Mouse (Mus musculus) lung, postnatal 36 days (tissue): ENCODE measurements around the gene Tesk2.
A peak's percentile ranks its signal among the peaks of the same experiment; 100 is the strongest.
"Not testable (repeated sequence)": the region's sequence is repeated elsewhere in the genome, so short reads cannot be mapped to it uniquely, and the experiment has no call there.

Source experiments
- DNase-seq: peaks from one replicate; pipeline ENCODE4 v3.0.0; 2022; ENCODE audit warnings: mixed read lengths

Gene Tesk2

GRCm38 (mm10) chr4:116720343-116721097, at the start of gene Tesk2:
Gene Tesk2 (plus strand): TSS chr4:116720948.
- peak; percentile 99 for DNase-seq

DNA sequence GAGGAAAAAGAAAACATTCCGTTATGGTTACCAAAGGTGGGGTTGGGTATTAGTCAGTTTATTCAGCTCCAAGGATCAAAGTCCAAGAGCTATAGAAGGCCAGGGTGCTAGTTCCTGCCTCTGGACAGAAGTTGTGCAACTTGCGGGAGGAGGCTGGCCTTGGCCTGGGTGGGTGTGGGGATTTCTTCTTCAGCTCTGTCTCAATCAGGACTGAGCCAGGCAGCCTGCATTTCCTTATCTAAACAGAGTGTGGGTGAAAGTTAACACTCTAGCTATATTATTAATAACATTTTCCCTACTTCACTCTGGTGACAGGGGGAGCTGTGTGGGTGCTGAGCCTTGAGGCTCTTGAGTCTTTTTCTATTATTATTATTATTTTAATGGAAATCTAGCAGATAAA, 48.0 kb upstream of the Tesk2 start:
- peak; percentile 87 for DNase-seq

- DNase-seq: not testable (repeated sequence)
Observed at GRCm38 (mm10) chr4:116674761-116675160, 46.0 kb upstream of the Tesk2 start.

DNA sequence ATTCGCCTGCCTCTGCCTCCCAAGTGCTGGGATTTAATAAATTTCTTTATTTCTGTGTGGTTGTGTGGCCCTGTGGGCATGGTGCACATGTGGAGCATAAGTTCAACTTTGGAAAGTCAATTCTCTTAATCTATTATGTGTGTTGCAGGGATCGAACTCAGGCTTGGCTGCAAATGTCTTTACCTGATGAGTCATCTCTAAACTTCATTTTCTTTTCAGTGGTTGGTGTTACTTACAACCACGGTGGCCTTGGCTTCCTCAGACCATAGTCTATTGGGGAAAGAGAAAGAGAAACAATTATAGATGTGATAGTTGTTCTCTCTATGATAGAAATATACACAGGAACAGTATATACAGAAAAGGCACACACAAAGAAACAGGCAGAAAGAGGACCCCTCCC, 44.7 kb upstream of the Tesk2 start:
- no peak for DNase-seq

DNA sequence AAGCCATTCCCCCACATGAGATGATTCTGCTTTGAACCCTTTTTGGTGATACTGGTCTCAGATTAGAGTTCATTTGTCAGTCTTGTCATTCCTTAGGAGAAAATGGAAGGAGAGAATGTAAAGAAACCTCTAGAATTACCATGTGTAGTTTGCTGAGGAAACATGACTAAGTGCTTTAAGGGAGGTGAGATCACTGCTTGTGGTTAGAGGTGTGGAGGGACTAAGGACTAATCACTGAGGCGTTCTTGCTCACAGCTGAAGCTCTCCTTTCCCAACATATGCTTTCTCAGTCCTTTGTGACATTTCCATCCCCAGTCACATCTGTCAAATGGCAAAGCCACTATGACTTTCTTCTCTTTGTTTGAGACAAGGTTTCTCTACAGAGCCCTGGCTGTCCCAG, 42.9 kb upstream of the Tesk2 start:
- DNase-seq: no peak

GRCm38 (mm10) chr4:116679141-116679540, 41.6 kb upstream of the Tesk2 start:
- DNase-seq: no peak

DNA sequence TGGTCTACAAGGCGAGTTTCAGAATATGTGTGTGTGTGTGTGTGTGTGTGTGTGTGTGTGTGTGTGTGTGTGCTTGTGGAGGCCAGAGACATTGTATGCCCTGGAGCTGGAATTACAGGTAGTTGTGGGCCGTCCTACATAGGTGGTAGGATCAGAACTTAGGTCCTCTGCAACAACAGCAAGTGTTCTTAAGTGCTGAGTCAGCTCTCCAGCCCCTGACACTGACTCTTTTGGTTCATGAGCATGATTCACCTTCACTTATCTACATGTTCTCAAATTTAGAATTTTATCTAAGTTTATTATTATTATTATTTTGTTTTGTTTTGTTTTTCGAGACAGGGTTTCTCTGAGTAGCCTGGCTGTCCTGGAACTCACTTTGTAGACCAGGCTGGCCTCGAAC, 40.2 kb upstream of the Tesk2 start:
- not testable (repeated sequence) for DNase-seq

DNA sequence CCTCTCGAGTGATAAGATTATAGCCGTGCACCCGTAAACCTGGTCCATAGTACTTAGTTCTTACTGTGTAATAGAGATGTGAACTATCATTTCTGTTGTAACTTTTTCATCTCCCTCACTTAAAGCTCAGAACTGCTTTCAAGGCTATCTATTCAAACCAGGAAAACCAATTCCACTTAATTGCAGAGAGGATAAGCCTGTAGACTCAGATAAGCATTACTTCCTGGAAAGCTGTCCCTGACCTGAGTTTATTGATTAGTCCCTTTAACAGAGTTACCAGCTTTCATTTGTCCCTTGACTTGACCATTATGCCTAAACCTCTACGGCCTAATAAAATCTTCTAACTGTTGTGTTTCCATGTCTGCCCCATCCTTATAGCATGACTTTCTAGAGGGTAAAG, 36.8 kb upstream of the Tesk2 start:
- DNase-seq: no peak

DNA sequence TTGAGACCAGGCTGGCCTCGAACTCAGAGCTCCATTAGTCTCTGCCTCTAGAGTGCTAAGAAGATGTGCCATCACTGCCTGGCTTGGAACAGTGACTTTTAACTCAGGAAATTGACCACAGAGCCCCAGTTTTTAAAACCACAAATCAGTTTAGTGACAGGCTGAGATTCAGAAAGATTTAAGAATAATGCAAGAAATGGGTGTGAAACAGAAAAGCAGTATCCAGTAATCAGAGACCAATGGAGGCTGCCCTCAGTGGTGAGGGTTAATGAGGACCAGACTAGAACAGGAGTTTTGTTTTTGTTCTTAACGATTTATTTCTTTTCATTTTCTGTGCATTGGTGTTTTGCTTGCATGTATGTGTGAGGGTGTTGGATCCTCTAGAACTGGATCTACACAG, 36.1 kb upstream of the Tesk2 start:
- DNase-seq: no peak

GRCm38 (mm10) chr4:116685402-116686061, 35.2 kb upstream of the Tesk2 start, which contains the start of gene Prdx1:
Gene Prdx1 (plus strand): TSS chr4:116685544.
- DNase-seq: peak; percentile 95

DNA sequence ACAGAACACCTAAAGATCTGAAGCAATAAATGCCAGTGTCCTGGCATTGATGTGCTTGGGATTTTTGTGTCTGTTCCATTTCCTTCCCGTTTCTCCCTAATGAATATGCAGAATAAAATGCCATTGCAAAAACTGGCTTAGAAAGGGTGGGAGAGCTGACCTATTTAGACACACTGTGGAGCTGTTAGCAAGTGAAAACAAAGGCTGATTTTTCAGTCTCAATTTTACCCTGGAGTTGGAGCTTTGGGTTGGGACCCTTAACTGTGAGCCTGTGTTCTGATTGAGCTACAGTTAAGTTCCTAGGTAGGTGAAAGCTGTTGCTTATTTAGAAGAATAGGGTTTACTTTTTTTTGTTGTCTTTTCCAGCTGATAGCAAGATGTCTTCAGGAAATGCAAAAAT, 33.7 kb upstream of the Tesk2 start:
- DNase-seq: no peak

DNA sequence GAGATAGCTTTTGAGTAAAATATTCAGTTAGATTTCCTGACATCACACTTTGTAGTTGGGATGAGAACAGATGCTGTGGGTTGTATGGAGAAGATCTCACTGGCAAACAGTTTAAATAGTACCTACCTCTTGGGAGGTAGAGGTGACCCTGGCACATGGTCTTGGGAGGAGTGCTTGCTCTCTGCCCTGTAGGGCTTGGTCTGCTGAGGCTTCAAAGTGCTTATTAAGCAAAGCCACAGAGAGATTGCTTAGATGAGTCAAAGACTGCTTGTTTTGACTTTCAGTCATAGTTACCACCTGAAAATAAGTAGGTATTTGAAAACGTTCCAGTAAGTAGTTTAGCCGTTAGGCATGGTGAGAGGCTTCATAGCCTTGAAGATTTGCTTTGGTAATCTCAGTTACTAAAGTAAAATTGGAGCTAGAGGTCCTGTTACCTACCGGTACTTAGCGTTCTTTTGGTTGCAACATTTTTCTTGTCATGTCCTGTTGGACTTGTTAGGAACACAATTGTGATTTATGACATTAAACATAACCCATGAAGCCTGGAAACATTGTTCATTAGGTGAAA, 31.4 kb upstream of the Tesk2 start:
- no peak for DNase-seq

DNA sequence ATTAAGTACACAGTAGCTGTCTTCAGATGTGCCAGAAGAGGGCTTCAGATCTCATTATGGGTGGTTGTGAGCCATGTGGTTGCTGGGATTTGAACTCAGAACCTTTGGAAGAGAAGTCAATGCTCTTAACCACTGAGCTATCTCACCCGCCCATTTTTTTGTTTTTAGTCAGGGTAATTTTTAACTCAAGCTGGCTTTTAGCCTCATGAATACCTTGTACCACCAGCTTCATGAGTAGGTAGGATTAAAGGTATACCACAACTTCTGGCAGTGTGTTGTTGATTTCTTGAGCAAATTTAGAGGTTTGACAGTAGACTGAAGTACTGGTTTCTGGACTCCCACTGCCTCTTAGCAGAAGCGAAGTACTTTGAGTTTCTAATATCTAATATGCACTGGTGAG, 28.6 kb upstream of the Tesk2 start:
- DNase-seq: no peak

GRCm38 (mm10) chr4:116693785-116694184, 27.0 kb upstream of the Tesk2 start:
- no peak for DNase-seq

DNA sequence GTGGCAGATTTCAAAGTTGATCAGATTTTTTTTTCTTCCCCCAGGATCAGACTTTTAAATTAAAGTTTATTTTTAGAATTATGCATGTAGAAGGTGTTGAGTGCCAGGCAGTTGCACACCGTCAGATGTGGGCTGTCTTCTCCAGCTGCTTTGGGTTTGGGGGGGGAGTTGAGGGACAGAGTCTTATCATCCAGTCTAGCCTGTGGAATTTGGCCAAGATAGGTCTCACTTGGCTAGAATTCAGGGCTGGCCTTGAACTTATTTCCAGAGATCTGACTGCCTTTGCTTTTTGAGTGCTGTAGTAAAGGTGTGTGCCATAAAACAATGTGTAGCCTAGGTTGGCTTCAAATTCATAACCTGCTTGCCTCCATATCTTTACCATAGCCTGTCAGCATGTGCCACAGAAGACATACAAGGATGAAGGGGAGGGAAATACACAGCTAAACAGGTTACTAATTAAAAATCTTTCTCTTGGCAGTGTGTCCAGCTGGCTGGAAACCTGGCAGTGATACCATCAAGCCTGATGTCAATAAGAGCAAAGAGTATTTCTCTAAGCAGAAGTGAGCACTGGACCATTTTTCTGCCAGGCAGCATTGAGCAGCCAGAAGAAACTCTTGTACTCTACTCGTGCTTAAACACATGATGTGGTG, 21.9 kb upstream of the Tesk2 start:
- DNase-seq: no peak

GRCm38 (mm10) chr4:116700964-116701363, 19.8 kb upstream of the Tesk2 start:
- no peak for DNase-seq

- peak; percentile 86 for DNase-seq
Observed at GRCm38 (mm10) chr4:116703804-116704203, 16.9 kb upstream of the Tesk2 start.

GRCm38 (mm10) chr4:116707666-116708065, 13.1 kb upstream of the Tesk2 start:
- no peak for DNase-seq

GRCm38 (mm10) chr4:116708201-116708764, 12.5 kb upstream of the Tesk2 start, which contains the start of the genes Mmachc and Ccdc163:
Gene Mmachc (minus strand): TSS chr4:116708406.
Gene Ccdc163 (plus strand): TSS chr4:116708509.
- peak; percentile 98 for DNase-seq

DNA sequence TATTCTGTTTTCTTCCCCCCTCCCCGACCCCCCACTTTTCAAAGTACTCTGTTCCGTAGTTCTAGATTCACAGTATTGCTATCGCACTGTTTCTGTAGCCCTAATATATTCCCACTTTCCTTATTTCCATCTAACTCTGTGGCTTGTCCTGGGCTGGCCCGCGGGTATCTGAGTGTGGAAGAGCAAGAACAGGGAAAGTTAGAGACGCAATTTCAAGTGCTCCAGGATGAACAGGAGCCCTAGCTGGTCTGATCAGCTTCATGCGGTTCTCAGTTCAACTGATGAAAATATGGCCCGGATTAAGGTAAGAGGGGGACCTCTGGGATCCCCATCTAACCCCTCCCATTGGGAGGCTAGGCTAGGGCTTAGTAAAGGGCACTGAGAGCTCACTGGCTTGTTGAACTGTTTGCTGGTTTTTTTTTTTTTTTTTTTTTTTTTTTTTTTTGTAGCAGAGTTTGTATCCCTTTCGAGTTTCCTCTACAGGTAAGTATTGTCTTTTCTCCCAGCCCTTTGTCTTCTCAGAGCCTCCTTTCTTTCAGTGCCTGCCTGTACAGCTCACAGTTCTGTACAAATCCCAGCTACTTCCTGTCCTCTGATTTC, 11.9 kb upstream of the Tesk2 start:
- DNase-seq: no peak

GRCm38 (mm10) chr4:116710154-116710553, 10.6 kb upstream of the Tesk2 start:
- no peak for DNase-seq

- no peak for DNase-seq
Observed at GRCm38 (mm10) chr4:116712536-116712935, 8.2 kb upstream of the Tesk2 start.

DNA sequence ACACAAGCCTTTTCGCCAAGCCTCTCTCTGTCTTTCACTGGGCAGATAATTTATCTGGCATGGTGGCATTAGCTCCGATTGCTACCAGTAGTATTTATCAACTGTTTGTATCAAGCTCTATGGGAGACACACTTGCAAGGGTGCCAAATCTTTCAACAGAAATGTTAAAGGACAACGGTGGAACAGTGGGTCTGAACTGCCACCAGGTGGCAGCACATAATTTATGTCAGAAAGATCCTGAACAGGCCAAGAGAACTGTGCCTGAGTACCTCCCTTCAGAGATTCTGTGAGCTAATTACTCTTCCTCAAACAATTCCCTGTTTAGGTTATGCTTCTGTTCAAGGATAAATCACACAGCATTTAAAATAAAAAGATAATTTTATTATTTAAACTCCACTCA, 1.4 kb upstream of the Tesk2 start:
- peak; percentile 85 for DNase-seq
